Mouse (Mus musculus) thymus, adult 2 months (tissue): ENCODE measurements around the gene Adgrg7. TPM values are rescaled to one million over a fixed set of nuclear protein-coding genes. Genes with fewer than 3 reads are reported as not detected.

Source experiments
- DNase-seq: peaks from one replicate; pipeline ENCODE4 v3.0.0; 2021
- H3K27ac ChIP-seq: fragments of 200-500 bp; 2 replicates; pipeline ENCODE4 v1.5.1; 2012; ENCODE audit warnings: low read length, control low read depth; ENCODE audit not compliant: control insufficient read depth, insufficient read depth
- H3K27me3 ChIP-seq: fragments of 200-500 bp; 2 replicates; pipeline ENCODE4 v1.6.1; 2012; ENCODE audit warnings: mild to moderate bottlenecking, low read length, moderate library complexity, mixed read lengths; ENCODE audit not compliant: control insufficient read depth, insufficient read depth
- H3K36me3 ChIP-seq: fragments of 200-500 bp; 2 replicates; pipeline ENCODE4 v1.6.1; 2012; ENCODE audit warnings: mild to moderate bottlenecking, low read length, moderate library complexity; ENCODE audit not compliant: control insufficient read depth, insufficient read depth
- H3K4me1 ChIP-seq: fragments of 200-500 bp; replicated peaks from 2 replicates; pipeline ENCODE4 v1.6.1; 2012; ENCODE audit warnings: low read length; ENCODE audit not compliant: control insufficient read depth, insufficient read depth
- H3K4me3 ChIP-seq: fragments of 200-500 bp; 2 replicates; pipeline ENCODE4 v1.5.1; 2012; ENCODE audit warnings: mild to moderate bottlenecking, low read length, control low read depth, moderate library complexity; ENCODE audit not compliant: control insufficient read depth, insufficient read depth
- CTCF ChIP-seq: fragments of 200-500 bp; IDR thresholded peaks from 2 replicates; pipeline ENCODE4 v1.5.1; 2012; ENCODE audit warnings: mild to moderate bottlenecking, control low read depth, low read length, moderate library complexity, borderline replicate concordance; ENCODE audit not compliant: control insufficient read depth, poor library complexity, insufficient read depth; ENCODE audit errors: extremely low read depth
- POLR2A ChIP-seq: fragments of 200-500 bp; IDR thresholded peaks from 2 replicates; pipeline ENCODE4 v1.6.1; 2012; ENCODE audit warnings: mild to moderate bottlenecking, low read length, control low read depth, moderate library complexity; ENCODE audit not compliant: control insufficient read depth, poor library complexity, insufficient read depth; ENCODE audit errors: extremely low read depth
- WGBS: fragments of 180-500 bp; shearing (Covaris S2); methylation state at CpG from one replicate; pipeline ENCODE4 v1.1.7; 2018; 5-methylcytosine and 5-hydroxymethylcytosine counted together
- polyA plus RNA-seq: library from polyadenylated mRNA; depleted of rRNA; stranded (reverse); fragments of >200 nt; gene quantifications from 2 replicates; pipeline ENCODE4 v1.2.3, GENCODE M21; 2012

The Adgrg7 gene
- polyA plus RNA-seq, 1 experiment, result 0.38 TPM

- peak; percentile 5 for DNase-seq
These were observed 24.2 kb downstream of the Adgrg7 start for GRCm38 (mm10) chr16:56771163-56772105.

GRCm38 (mm10) chr16:56729060-56729459, 66.6 kb downstream of the Adgrg7 start:
- no peaks in the 10 kb centered on the region for H3K27me3 ChIP-seq
- DNase-seq, result no peak
- no peak overlapping the region for H3K4me3 ChIP-seq
- H3K27ac ChIP-seq, result no peak overlapping the region
- no peaks in the 10 kb centered on the region for H3K4me1 ChIP-seq
- 66% methylated on average over 1 of the region's 1 CpGs for whole genome bisulfite sequencing
- no peak for TF ChIP-seq CTCF
- no peak for TF ChIP-seq POLR2A
- no peaks in the 10 kb centered on the region for H3K36me3 ChIP-seq

More at GRCm38 (mm10) chr16:56771163-56772105, 24.2 kb downstream of the Adgrg7 start:
- Histone ChIP-seq H3K4me3 (no peak overlapping the region), H3K27me3 (no peaks in the 10 kb centered on the region), H3K27ac (no peak overlapping the region), H3K4me1 (no peaks in the 10 kb centered on the region), H3K36me3 (no peaks in the 10 kb centered on the region)
- 60% methylated on average over 10 of the region's 10 CpGs for WGBS
- TF ChIP-seq CTCF, result no peak
- TF ChIP-seq POLR2A, result no peak

GRCm38 (mm10) chr16:56724927-56725326, 70.7 kb downstream of the Adgrg7 start:
- Histone ChIP-seq H3K27me3 (no peaks in the 10 kb centered on the region), H3K27ac (no peak overlapping the region), H3K4me3 (no peak overlapping the region), H3K4me1 (no peaks in the 10 kb centered on the region), H3K36me3 (no peaks in the 10 kb centered on the region)
- no peak for DNase-seq
- 94% methylated on average over 10 of the region's 10 CpGs for WGBS
- TF ChIP-seq POLR2A (no peak), CTCF (no peak)

GRCm38 (mm10) chr16:56722357-56722756, 73.3 kb downstream of the Adgrg7 start:
- Histone ChIP-seq H3K27ac (no peak overlapping the region), H3K4me1 (no peaks in the 10 kb centered on the region), H3K4me3 (no peak overlapping the region), H3K36me3 (no peaks in the 10 kb centered on the region), H3K27me3 (no peaks in the 10 kb centered on the region)
- DNase-seq, result no peak
- TF ChIP-seq CTCF, result no peak
- TF ChIP-seq POLR2A, result no peak
- 84% methylated on average over 4 of the region's 4 CpGs for WGBS

GRCm38 (mm10) chr16:56719031-56719430, 76.6 kb downstream of the Adgrg7 start:
- Histone ChIP-seq H3K36me3 (no peaks in the 10 kb centered on the region), H3K4me1 (peaks cover 6% of the 10 kb centered on the region), H3K27me3 (no peaks in the 10 kb centered on the region), H3K4me3 (no peak overlapping the region), H3K27ac (no peak overlapping the region)
- DNase-seq, result no peak
- TF ChIP-seq CTCF (no peak), POLR2A (no peak)

GRCm38 (mm10) chr16:56717224-56718200, 78.1 kb downstream of the Adgrg7 start, which contains the start of gene Tfg:
Gene Tfg, minus strand, starts transcription at chr16:56717450.
- peak within 1 kb of the TSS; percentile 52 for H3K27ac ChIP-seq
- TF ChIP-seq POLR2A (peak; percentile 77), CTCF (peak; percentile 75)
- peak within 1 kb of the TSS; percentile 77 for H3K4me3 ChIP-seq
- no peaks in the 10 kb centered on the region for H3K27me3 ChIP-seq
- DNase-seq, result peak; percentile 97
- WGBS, result under 1% methylated on average over 62 of the region's 62 CpGs
- H3K4me1 ChIP-seq, result peaks cover 6% of the 10 kb centered on the region
- H3K36me3 ChIP-seq, result no peaks in the 10 kb centered on the region
